Mouse (Mus musculus) forebrain, embryonic 16.5 days (tissue): ENCODE data around the gene Cabin1. TPM values are rescaled to one million over a fixed set of nuclear protein-coding genes. Genes with fewer than 3 reads are reported as not detected.

Experiments used
- ATAC-seq: fragments of 200-750 bp; cut with Nextera tagmentation; 2 replicates; pipeline ENCODE4 v1.8.0; 2017; ENCODE audit warnings: mild to moderate bottlenecking, moderate library complexity
- H3K27ac ChIP-seq: fragments of 300-500 bp; sonication (generic); 2 replicates; pipeline ENCODE4 v1.5.1; 2014; ENCODE audit warnings: low read length, control low read depth
- H3K27me3 ChIP-seq: fragments of 300-500 bp; sonication (generic); replicated peaks from 2 replicates; pipeline ENCODE4 v1.6.1; 2014; ENCODE audit warnings: low read length; ENCODE audit not compliant: control insufficient read depth, insufficient read depth
- H3K36me3 ChIP-seq: fragments of 300-500 bp; sonication (generic); 2 replicates; pipeline ENCODE4 v1.6.1; 2014; ENCODE audit not compliant: control insufficient read depth, insufficient read depth
- H3K4me1 ChIP-seq: fragments of 300-500 bp; sonication (generic); replicated peaks from 2 replicates; pipeline ENCODE4 v1.6.1; 2014; ENCODE audit warnings: low read length; ENCODE audit not compliant: control insufficient read depth, insufficient read depth
- H3K4me2 ChIP-seq: fragments of 300-500 bp; sonication (generic); 2 replicates; pipeline ENCODE4 v1.6.1; 2014; ENCODE audit warnings: mild to moderate bottlenecking, low read length, control low read depth
- H3K4me3 ChIP-seq: fragments of 300-500 bp; sonication (generic); replicated peaks from 2 replicates; pipeline ENCODE4 v1.5.1; 2014; ENCODE audit warnings: mild to moderate bottlenecking, low read length, control low read depth
- H3K9ac ChIP-seq: fragments of 300-500 bp; sonication (generic); replicated peaks from 2 replicates; pipeline ENCODE4 v1.6.1; 2014; ENCODE audit warnings: low read depth, low read length, control low read depth
- H3K9me3 ChIP-seq: fragments of 300-500 bp; sonication (generic); 2 replicates; pipeline ENCODE4 v1.6.1; 2016; ENCODE audit warnings: low read length; ENCODE audit not compliant: control insufficient read depth
- WGBS: fragments of 180-500 bp; shearing (Covaris S2); extraction: QIAGEN DNeasy Blood & Tissue Kit; methylation state at CpG from one replicate; pipeline ENCODE4 v1.1.7; 2014; 5-methylcytosine and 5-hydroxymethylcytosine counted together
- polyA plus RNA-seq: library from polyadenylated mRNA; unstranded; fragments of >200 nt; fragmentation: Nextera tagmentation; extraction: Ambion mirVana; gene quantifications from 2 replicates; pipeline ENCODE4 v1.2.1, GENCODE M21; 2015

The Cabin1 gene
- polyA plus RNA-seq, 1 experiment from 2014 or later: 41.1 TPM

DNA sequence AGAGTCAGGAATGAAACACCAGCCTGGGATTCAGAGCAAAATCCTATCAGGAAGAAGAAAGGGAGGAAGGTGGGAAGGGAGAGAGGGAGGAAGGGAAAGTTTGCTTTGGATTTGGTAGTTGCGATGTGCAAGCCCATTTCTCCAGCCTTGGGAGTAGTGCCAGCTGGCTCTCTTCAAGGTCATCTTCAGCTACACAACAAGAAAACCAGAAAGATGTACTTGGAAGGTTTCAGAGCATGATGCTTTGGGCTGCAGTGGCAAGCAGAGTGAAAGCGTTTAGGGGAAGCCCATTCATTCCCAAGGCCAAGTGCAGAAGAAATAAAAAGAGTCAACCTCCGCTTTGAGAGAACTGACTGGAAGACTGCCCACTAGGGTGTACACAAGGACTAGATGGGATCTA, 136.7 kb downstream of the Cabin1 start:
- WGBS: 46% methylated on average over 3 of the region's 3 CpGs
- Histone ChIP-seq H3K27ac (no peak overlapping the region), H3K9ac (no peak overlapping the region), H3K4me2 (no peak overlapping the region), H3K4me3 (no peak overlapping the region), H3K4me1 (no peaks in the 10 kb centered on the region), H3K36me3 (no peaks in the 10 kb centered on the region), H3K9me3 (no peaks in the 10 kb centered on the region), H3K27me3 (no peaks in the 10 kb centered on the region)
- ATAC-seq: no peak

DNA sequence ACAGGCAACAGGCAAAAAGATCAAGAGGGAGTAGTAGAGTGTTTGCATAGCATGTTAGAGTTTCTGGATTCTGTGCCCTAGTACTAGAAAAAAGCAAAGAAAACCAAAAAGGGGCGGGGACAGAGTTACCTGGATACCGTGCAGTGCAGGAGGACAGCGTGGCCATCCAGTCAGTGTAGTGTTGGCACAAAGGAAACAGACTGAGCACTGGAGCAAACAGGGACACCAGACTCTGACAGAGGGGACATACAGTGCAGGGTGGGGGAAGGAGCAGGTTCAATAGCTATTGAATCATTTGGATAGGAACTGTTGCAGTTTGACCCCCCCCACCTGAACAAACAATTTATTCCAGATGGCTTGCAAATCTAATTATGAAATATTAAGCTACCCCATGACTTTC, 137.2 kb downstream of the Cabin1 start:
- 69% methylated on average over 3 of the region's 3 CpGs for WGBS
- H3K4me1 ChIP-seq: no peaks in the 10 kb centered on the region
- no peaks in the 10 kb centered on the region for H3K9me3 ChIP-seq
- no peak overlapping the region for H3K4me2 ChIP-seq
- ATAC-seq: no peak
- H3K4me3 ChIP-seq: no peak overlapping the region
- no peak overlapping the region for H3K27ac ChIP-seq
- H3K27me3 ChIP-seq: no peaks in the 10 kb centered on the region
- H3K9ac ChIP-seq: no peak overlapping the region
- H3K36me3 ChIP-seq: no peaks in the 10 kb centered on the region

DNA sequence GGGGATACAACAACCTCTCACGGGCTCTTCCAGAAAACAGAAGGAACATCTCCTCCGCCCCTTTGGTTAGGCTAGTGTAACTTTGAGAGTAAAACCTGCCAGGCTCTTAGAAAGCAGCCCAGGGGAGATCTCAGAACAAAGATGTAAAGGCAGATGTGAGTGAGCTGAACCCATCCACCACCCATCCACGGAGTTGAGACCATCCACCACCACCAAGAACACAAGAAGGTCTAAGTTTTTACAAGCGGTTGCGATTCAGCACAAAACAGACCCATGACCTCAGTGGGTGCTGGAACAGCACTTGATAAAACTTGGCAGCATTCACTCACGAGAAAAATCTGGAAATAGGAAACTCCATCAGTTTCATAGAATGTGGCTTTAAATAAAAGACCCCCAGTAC, 138.2 kb downstream of the Cabin1 start:
- Histone ChIP-seq H3K4me3 (no peak overlapping the region), H3K36me3 (no peaks in the 10 kb centered on the region), H3K27me3 (no peaks in the 10 kb centered on the region), H3K4me1 (no peaks in the 10 kb centered on the region), H3K9ac (no peak overlapping the region), H3K9me3 (no peaks in the 10 kb centered on the region), H3K27ac (no peak overlapping the region), H3K4me2 (no peak overlapping the region)
- ATAC-seq: no peak
- 57% methylated on average over 6 of the region's 6 CpGs for WGBS

DNA sequence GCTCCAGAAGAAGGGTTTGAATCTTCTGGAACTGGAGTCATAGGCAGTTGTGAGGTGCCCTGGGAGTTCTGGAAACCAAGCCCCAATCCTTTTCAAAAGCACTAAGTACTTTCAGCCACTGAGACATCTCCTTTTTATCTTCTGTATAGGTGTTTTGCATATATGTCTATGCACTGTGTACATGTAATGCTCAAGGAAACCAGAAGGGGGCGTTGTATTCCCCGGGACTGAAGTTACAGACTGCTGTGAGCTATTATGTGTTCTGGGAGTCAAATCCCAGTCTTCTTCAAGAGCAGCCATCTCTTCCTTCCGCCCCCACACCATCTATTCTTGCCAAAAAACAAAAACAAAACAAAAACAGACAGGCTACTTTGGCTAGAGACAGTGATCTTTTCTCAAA, 143.3 kb downstream of the Cabin1 start:
- Histone ChIP-seq H3K36me3 (no peaks in the 10 kb centered on the region), H3K4me3 (no peak overlapping the region), H3K9ac (no peak overlapping the region), H3K9me3 (no peaks in the 10 kb centered on the region), H3K27me3 (no peaks in the 10 kb centered on the region), H3K4me1 (no peaks in the 10 kb centered on the region), H3K4me2 (no peak overlapping the region), H3K27ac (no peak overlapping the region)
- WGBS: 59% methylated on average over 3 of the region's 3 CpGs
- no peak for ATAC-seq

DNA sequence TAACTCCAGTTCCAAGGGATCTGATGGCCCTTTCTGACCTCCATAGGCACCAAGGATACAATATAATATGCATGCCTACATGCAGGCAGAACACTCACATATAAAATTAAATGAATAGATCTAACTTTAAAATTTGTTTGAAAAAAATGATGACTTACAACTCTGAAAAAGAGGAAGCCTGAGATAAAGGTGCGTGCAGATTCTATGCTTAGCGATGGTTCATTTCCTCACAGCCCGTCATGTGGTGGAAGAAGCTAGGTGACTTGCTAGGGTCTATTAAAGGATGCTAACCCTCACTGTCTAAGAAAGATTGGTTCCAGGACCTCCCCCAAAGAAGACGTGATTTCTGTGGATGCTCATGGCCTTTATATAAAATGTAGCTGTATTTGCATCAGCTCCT, 148.1 kb downstream of the Cabin1 start:
- no peaks in the 10 kb centered on the region for H3K27me3 ChIP-seq
- no peaks in the 10 kb centered on the region for H3K4me1 ChIP-seq
- no peak overlapping the region for H3K9ac ChIP-seq
- no peak overlapping the region for H3K27ac ChIP-seq
- no peak for ATAC-seq
- 90% methylated on average over 4 of the region's 4 CpGs for WGBS
- no peaks in the 10 kb centered on the region for H3K36me3 ChIP-seq
- no peak overlapping the region for H3K4me3 ChIP-seq
- no peak overlapping the region for H3K4me2 ChIP-seq
- no peaks in the 10 kb centered on the region for H3K9me3 ChIP-seq

DNA sequence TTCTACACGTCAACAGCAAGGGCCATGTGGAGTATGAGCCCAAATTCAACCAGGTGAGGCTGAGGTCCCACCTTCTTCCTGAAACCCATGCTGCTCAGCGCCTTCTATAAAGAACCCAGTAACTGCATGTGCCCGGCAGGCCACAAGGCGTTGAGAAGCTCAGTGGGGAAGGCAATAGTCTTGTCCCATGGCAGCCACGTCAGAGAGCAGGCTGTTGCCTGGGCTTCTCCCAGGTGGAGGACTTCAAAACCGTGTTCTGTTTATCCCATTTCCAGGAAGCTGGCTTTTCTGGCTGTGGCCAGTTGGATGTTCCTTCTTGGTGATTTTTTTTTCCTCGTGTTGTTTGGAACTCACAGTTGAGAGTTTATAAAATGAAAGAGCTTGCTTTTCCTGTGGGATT, 153.7 kb downstream of the Cabin1 start:
- Histone ChIP-seq H3K4me1 (no peaks in the 10 kb centered on the region), H3K27me3 (no peaks in the 10 kb centered on the region), H3K4me3 (no peak overlapping the region), H3K9ac (no peak overlapping the region), H3K9me3 (no peaks in the 10 kb centered on the region), H3K4me2 (no peak overlapping the region), H3K36me3 (no peaks in the 10 kb centered on the region), H3K27ac (no peak overlapping the region)
- WGBS: 68% methylated on average over 7 of the region's 7 CpGs
- no peak for ATAC-seq

DNA sequence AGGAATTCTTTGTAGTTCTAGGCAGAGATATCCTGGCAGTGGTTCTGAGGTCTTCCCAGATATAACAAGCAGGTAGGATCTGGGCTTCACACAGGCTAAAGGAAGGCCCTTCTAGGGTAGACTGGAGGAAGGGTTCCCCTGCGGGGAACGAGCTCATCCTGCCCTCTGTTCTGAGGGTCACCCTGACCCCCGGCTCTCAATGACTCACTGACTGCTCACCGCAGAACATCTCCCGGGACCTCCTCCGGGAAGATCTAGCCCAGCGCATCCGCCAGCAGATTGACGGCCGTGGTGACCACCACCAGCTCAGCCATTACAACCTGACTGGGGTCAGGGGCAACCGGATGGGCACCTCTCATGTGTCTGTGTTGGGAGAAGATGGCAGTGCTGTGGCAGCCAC, 155.2 kb downstream of the Cabin1 start:
- no peaks in the 10 kb centered on the region for H3K9me3 ChIP-seq
- no peaks in the 10 kb centered on the region for H3K36me3 ChIP-seq
- H3K27ac ChIP-seq: no peak overlapping the region
- 89% methylated on average over 11 of the region's 11 CpGs for WGBS
- no peaks in the 10 kb centered on the region for H3K4me1 ChIP-seq
- H3K4me3 ChIP-seq: no peak overlapping the region
- no peaks in the 10 kb centered on the region for H3K27me3 ChIP-seq
- H3K4me2 ChIP-seq: no peak overlapping the region
- H3K9ac ChIP-seq: no peak overlapping the region
- no peak for ATAC-seq

DNA sequence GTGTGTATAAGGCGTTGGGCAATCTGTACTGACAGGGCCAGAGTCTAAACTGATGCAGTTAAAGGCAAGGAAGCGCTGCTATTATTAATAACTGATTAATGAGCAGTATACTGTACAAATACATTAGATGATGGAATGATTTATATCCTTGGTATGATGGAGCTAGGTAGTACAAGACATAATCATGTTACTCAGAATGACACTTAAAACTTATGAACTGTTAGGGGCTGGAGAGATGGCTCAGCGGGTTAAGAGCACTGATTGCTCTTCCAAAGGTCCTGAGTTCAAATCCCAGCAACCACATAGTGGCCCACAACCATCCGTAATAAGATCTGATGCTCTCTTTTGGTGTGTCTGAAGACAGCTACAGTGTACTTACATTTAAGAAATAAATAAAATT, 156.9 kb downstream of the Cabin1 start:
- no peaks in the 10 kb centered on the region for H3K36me3 ChIP-seq
- no peak overlapping the region for H3K27ac ChIP-seq
- H3K9ac ChIP-seq: no peak overlapping the region
- no peaks in the 10 kb centered on the region for H3K9me3 ChIP-seq
- no peak overlapping the region for H3K4me2 ChIP-seq
- H3K4me1 ChIP-seq: no peaks in the 10 kb centered on the region
- 89% methylated on average over 4 of the region's 4 CpGs for WGBS
- ATAC-seq: no peak
- no peaks in the 10 kb centered on the region for H3K27me3 ChIP-seq
- H3K4me3 ChIP-seq: no peak overlapping the region

DNA sequence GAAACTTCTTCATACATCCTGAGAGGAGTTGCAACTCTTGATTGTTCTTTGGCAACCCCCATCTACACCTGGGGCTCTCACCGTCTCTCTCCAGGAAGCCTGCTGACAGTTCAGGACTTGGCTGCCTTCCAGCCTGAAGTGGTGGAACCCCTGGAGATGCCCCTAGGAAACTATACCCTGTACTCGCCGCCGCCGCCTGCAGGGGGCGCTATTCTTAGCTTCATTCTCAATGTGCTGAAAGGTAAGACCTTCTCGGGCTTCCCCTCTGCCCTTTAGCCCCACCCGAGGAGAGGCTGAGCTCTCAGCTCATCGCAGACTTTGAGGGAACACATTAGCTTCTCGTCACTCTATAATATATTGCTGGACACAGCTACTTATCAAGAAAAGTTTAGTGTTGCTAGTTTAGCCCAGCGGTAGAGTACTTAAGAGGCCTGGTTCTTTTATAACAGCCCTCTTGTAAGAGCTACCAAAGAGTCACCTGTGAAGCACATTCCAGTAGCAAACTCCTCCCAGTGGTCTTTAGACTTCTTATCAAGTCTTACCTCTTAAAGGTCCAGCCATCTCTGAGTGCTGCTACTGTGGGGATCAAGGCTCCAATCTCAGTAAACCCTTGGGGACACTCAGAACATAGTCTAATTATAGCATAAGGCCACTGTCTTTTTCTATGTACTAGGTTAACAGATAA, 158.8 kb downstream of the Cabin1 start:
- Histone ChIP-seq H3K9ac (no peak overlapping the region), H3K27ac (no peak overlapping the region), H3K27me3 (no peaks in the 10 kb centered on the region), H3K4me1 (no peaks in the 10 kb centered on the region), H3K36me3 (no peaks in the 10 kb centered on the region), H3K4me2 (no peak overlapping the region), H3K4me3 (no peak overlapping the region), H3K9me3 (no peaks in the 10 kb centered on the region)
- ATAC-seq: no peak
- WGBS: 41% methylated on average over 11 of the region's 11 CpGs

DNA sequence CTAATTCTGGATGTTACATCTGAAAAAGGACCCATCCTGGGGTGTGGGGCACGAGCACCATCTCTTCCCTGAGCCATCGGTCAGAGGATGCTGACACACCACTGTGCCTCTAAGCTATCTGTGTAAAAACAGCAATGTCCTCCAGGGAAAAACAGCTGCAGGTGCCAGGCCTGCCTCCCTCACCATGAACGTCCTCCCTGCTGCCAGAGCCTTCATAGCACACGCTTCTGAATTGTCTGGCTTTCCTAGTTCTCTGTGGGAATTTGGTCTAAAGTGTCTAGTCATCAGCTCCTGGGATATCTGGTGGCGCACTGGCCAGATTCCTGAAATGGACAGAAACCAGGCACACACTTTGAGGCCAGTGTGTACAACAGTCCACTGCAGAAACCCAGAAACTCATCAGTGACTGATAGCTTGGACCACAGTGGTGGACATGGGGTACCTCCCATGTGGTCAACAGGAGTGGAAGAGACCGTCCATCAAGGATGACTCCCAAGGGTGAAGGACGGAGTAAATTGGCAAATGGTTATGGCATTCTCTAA, 163.9 kb downstream of the Cabin1 start:
- no peak for ATAC-seq
- Histone ChIP-seq H3K4me2 (no peak overlapping the region), H3K9me3 (no peaks in the 10 kb centered on the region), H3K27me3 (no peaks in the 10 kb centered on the region), H3K4me3 (no peak overlapping the region), H3K4me1 (no peaks in the 10 kb centered on the region), H3K27ac (no peak overlapping the region), H3K36me3 (no peaks in the 10 kb centered on the region), H3K9ac (no peak overlapping the region)
- WGBS: 87% methylated on average over 7 of the region's 7 CpGs
